Mouse (Mus musculus): Measurements from ENCODE around the gene Gfod1.

GRCm38 (mm10) chr13:43353356-43353755 is 49.4 kb upstream of the Gfod1 start:
- TF ChIP-seq MYOD1 (IDR thresholded peaks at IDR 0.05; ENCODE audit: control insufficient read depth in 1 of 3, insufficient read length in 2 of 3, low read depth in 2 of 3): no peak
- TF ChIP-seq MAX (IDR thresholded peaks at IDR 0.05; ENCODE audit: low read depth): no peak
- no peak for TF ChIP-seq POLR2AphosphoS2 (IDR thresholded peaks at IDR 0.05; ENCODE audit: insufficient read length, low read depth)
- no peak for TF ChIP-seq TCF12 (IDR thresholded peaks at IDR 0.05; ENCODE audit: insufficient read depth, poor library complexity, severe bottlenecking)
- TF ChIP-seq POLR2A (IDR thresholded peaks at IDR 0.05; ENCODE audit: insufficient read length, low read depth): no peak
- no peak for TF ChIP-seq REST (IDR thresholded peaks at IDR 0.05; ENCODE audit: insufficient read depth, insufficient read length)
- no peak for TF ChIP-seq CEBPB (IDR thresholded peaks at IDR 0.05; ENCODE audit: insufficient read depth, poor library complexity, severe bottlenecking)
- no peak for TF ChIP-seq E2F4 (IDR thresholded peaks at IDR 0.05; ENCODE audit: insufficient read depth)
- no peak for TF ChIP-seq USF1 (IDR thresholded peaks at IDR 0.05; ENCODE audit: low read depth)

Data from myocyte (in vitro differentiated cells).